Mouse (Mus musculus): ENCODE measurements around the gene Fbxl17. TPM values are rescaled to one million over a fixed set of nuclear protein-coding genes. Genes with fewer than 3 reads are reported as not detected.

Fbxl17 gene
- total RNA-seq, 2 experiments from 2014 or later = 80.0 to 82.8 TPM

GRCm38 (mm10) chr17:63114399-63115085, 385.3 kb downstream of the Fbxl17 start:
- DNase-seq = no peak
- intact Hi-C loops (cut with DNase I) = no loop called here

DNA sequence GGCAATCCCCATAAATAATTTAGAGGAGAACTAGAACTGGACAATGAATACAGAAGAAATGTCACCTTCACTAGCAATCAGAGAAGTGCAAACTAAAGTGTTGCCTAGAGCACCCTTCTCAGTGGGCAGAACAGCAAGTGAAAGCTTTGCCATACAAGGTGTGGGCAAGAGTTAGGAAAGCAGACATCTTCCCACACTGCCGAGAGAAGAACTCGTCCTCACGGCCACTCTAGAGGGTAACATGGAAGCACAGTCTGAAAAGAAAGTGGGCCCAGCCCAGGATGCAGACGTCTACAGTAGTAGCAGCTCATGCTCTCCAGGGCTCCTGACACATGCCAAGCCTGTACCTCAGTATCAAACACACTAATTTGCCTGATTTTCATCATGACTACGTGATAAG, 387.0 kb downstream of the Fbxl17 start:
- intact Hi-C loops (cut with DNase I) = no loop called here
- no peak for DNase-seq

DNA sequence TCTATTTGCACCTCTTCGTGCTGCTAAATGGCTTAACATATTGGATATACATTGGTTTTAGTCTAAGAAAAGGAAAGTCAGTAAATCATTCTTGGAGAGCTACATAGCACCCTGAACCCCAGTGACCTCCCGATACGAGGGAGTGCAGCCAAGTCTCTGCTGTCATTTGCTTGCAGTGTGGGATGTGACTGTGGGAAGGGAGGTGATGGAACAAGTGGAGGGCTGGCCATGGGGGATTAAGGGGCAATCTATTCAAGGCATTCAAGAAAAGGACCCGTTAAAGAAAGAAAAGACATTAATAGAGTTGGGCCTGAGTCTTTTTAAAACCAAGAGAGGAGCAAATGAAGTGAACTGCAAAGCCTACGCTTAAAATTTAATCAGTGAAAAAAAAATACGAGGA, 388.8 kb downstream of the Fbxl17 start:
- intact Hi-C loops (cut with DNase I) = no loop called here
- no peak for DNase-seq

DNA sequence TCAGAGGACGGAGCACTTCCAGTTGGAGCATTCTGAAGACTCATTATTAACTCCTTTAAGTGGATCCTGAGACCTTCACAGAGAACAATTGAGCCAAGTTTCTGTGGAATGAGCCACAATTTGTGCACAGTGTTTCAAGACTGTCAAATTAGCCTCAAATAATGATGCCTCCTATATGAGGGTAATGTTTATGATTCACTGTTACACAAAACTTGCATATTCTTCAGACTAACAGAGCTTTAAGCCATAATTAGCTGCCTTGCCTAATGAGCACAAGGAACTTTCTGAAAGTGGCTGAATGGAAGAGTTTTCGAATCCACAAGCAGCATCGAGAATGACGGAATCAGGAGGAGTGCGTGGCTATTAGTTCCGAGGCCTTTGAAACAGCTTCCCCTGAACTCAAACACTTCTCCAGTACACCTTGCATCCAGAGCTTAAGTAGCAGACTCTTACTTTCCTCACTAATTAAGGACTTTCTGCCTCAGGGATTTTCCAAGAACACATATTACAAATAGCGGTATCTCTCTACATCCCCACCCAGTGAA, 389.5 kb downstream of the Fbxl17 start:
- intact Hi-C loops (cut with DNase I) = no loop called here
- DNase-seq = no peak

- intact Hi-C loops (cut with DNase I) = no loop called here
- no peak for DNase-seq
Observed at GRCm38 (mm10) chr17:63108035-63108434, 391.8 kb downstream of the Fbxl17 start.

- no peak for DNase-seq
- intact Hi-C loops (cut with DNase I) = no loop called here
Observed at GRCm38 (mm10) chr17:63107515-63107914, 392.3 kb downstream of the Fbxl17 start.

GRCm38 (mm10) chr17:63095553-63095952, 404.3 kb downstream of the Fbxl17 start:
- intact Hi-C loops (cut with DNase I) = no loop called here
- DNase-seq = no peak

DNA sequence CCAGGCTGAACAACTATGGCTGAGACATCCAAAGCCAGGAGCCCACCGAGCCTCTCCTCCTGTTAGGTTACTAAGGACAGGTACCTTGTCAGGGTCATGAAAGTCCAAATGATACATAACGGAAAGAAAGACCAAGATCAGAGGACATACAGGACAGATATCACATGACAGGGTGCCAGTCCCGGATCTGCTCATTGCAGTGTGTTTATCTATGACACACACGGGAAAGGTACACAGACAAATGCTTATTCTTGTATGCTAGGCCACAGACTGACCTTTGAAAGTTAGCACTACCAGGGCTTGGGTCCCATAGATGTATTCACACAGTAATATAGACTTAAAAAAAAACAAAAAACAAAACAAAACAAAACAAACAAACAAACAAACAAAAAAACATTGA, 404.8 kb downstream of the Fbxl17 start:
- intact Hi-C loops (cut with DNase I) = no loop called here
- DNase-seq = no peak

GRCm38 (mm10) chr17:63093184-63093583, 406.6 kb downstream of the Fbxl17 start:
- intact Hi-C loops (cut with DNase I) = no loop called here
- DNase-seq = no peak

DNA sequence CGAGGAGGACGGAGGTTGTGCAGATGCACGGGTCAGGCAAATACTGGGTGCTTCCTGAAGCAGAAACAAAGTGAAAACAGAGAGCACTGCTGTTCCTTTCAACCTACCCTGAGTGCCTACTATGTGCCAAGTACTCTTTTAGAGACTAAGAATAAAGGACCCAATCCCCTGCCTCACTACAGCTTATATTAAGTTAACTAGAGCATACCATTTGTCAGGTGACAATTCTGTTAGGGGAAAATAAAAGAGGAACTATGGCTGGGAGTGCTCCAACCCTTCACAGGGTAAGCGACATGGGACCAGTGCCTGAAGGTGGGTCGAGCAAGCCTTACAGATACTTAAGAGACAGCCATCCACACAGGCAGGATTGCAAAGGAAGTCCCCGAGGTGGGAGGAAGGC, 407.0 kb downstream of the Fbxl17 start:
- intact Hi-C loops (cut with DNase I) = no loop called here
- no peak for DNase-seq

GRCm38 (mm10) chr17:63090112-63090511, 409.7 kb downstream of the Fbxl17 start:
- intact Hi-C loops (cut with DNase I) = no loop called here
- no peak for DNase-seq

- intact Hi-C loops (cut with DNase I) = no loop called here
- no peak for DNase-seq
Observed at GRCm38 (mm10) chr17:63087265-63087664, 412.6 kb downstream of the Fbxl17 start.

DNA sequence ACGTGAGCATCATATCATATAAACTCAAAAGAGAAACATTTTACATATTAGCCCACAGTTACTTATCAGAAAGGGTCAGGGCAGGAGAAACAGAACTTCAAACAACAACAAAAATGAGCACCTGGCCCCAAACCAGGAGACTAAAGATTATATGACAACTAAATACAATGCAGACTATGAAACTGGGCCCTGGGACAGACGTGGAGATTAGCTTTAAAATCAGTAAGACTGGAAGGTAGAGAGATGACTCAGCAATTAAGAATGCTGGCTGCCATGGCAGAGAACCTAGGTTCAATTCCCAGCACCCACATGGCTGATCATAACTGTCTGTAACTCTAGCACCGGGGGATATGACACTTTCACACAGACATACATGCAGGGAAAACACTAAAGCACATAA, 413.3 kb downstream of the Fbxl17 start:
- intact Hi-C loops (cut with DNase I) = no loop called here
- no peak for DNase-seq

GRCm38 (mm10) chr17:63085227-63085626, 414.6 kb downstream of the Fbxl17 start:
- intact Hi-C loops (cut with DNase I) = no loop called here
- DNase-seq = no peak

- intact Hi-C loops (cut with DNase I) = no loop called here
- no peak for DNase-seq
Observed at GRCm38 (mm10) chr17:63079087-63079486, 420.7 kb downstream of the Fbxl17 start.

- peak; percentile 41 for DNase-seq
- intact Hi-C loops (cut with DNase I) = no loop called here
Observed at GRCm38 (mm10) chr17:63077509-63077908, 422.3 kb downstream of the Fbxl17 start.

- intact Hi-C loops (cut with DNase I) = no loop called here
- no peak for DNase-seq
Observed at GRCm38 (mm10) chr17:63076661-63077060, 423.2 kb downstream of the Fbxl17 start.

GRCm38 (mm10) chr17:63076037-63076426, 423.8 kb downstream of the Fbxl17 start:
- DNase-seq = no peak
- intact Hi-C loops (cut with DNase I) = no loop called here

GRCm38 (mm10) chr17:63075091-63076036, 424.5 kb downstream of the Fbxl17 start:
- intact Hi-C loops (cut with DNase I) = no loop called here
- no peak for DNase-seq

GRCm38 (mm10) chr17:63073342-63073741, 426.5 kb downstream of the Fbxl17 start:
- intact Hi-C loops (cut with DNase I) = no loop called here

DNA sequence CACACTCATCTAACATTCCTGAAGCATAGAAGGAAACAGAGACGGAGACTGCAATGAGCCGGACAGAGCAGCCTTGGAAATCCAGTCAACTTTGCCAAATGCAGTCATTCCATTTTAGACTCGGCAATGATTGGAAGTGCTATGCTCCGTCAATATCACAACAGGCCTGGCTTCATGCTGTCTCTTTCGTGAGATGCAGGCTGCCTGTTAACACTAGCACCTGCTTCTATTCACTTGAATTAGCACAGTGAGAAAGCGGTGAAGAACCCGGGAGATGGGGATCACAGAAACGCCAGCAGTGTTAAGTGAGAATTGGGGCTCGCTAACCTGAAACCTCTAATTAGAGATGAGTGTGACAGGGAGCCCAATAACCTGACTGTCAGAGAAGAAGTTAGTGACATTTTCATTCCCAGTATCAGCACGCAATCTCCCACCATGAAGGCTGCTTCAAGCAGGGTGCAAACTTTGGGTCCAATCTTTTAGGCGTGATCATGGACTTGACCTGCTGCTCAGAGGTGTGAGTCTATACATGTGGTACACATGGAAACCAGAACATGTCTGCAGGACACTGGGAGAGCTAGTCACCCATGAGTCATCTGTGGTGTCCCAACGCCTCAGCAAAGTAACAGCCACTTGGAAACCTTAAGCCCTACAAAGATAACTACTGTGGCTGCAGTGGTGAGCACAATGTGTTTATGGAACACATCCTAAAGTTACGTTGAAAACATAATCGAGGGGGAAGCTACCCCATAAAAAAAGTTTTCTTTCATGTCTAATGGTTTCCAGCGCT, 428.5 kb downstream of the Fbxl17 start:
- intact Hi-C loops (cut with DNase I) = no loop called here

More at GRCm38 (mm10) chr17:63073342-63073741, 426.5 kb downstream of the Fbxl17 start:
- no peak for DNase-seq

More for the DNA sequence above, 428.5 kb downstream of the Fbxl17 start:
- no peak for DNase-seq
